ENCODE assay signal across 9 mouse cellular contexts in the genomic region with DNA sequence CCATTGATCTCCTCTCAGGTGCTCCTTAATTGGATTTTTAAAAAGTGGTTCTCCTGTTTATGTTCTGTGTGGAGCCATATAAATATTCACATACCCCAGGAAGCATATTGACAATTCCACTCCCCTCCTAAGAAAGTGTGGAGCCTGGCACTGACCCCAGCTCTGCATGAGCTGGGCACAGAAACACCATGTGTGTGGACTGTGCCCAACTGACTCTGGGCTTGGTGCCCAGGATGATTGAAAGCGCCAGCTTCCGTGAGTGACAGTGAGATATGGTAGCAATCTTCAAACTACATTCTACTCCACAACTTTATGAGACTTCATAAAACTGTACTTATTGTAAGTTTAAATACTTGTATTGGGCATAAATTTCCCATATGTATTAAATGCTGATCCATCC. TPM values are rescaled to one million over a fixed set of nuclear protein-coding genes. Genes with fewer than 3 reads are reported as not detected.
DNase-seq lines count a peak whose midpoint lies in the region; ATAC-seq and TF ChIP-seq lines count a peak whose summit lies in the region.
"Had no signal": no experiment of that assay in that cellular context is flagged by ENCODE, and none has a peak within 500 bp of the region (broad histone marks: within the 10 kb centered on the region; RNA-seq: fewer than 3 reads in every experiment).

No protein-coding gene starts in this region.

- peak; percentile 31 to 54 for DNase-seq in layer of hippocampus, postnatal 14 days (ENCODE audit: low spot score in 2 of 2)
- no peak for DNase-seq in layer of hippocampus, adult 11-12 months (ENCODE audit: low spot score)
- DNase-seq in cerebellum, adult 11 months: peak; percentile 50
- DNase-seq in cerebellum, postnatal 36 days: peak; percentile 78
- DNase-seq in hindbrain, postnatal 0 days (ENCODE audit: low spot score): peak; percentile 80
- DNase-seq in testis, postnatal 14 days (ENCODE audit: low spot score): no peak
- DNase-seq in urinary bladder, postnatal 10 days (ENCODE audit: low spot score): no peak
- DNase-seq: liver, embryonic 13.5 days had no signal

- H3K9ac ChIP-seq in hindbrain, postnatal 0 days (replicated peaks; ENCODE audit: low read length): no peak overlapping the region
- H3K9ac ChIP-seq: embryonic facial prominence, embryonic 12.5 days; liver, embryonic 13.5 days had no signal

- no peaks in the 10 kb centered on the region for H3K9me3 ChIP-seq in hindbrain, postnatal 0 days (ENCODE audit: low read length)
- H3K9me3 ChIP-seq: embryonic facial prominence, embryonic 12.5 days; liver, embryonic 13.5 days had no signal

- H3K4me2 ChIP-seq in hindbrain, postnatal 0 days (ENCODE audit: low read depth, low read length): no peak overlapping the region
- H3K4me2 ChIP-seq: embryonic facial prominence, embryonic 12.5 days; liver, embryonic 13.5 days had no signal

- no peaks in the 10 kb centered on the region for H3K4me1 ChIP-seq in hindbrain, postnatal 0 days (ENCODE audit: insufficient read depth, low read length)
- H3K4me1 ChIP-seq: embryonic facial prominence, embryonic 12.5 days; liver, embryonic 13.5 days had no signal

- WGBS in hindbrain, postnatal 0 days: 53% methylated on average over 2 of the region's 2 CpGs

- H3K4me3 ChIP-seq in hindbrain, postnatal 0 days (ENCODE audit: low read length): no peak overlapping the region
- H3K4me3 ChIP-seq: embryonic facial prominence, embryonic 12.5 days; liver, embryonic 13.5 days had no signal

- no peaks in the 10 kb centered on the region for H3K36me3 ChIP-seq in hindbrain, postnatal 0 days (ENCODE audit: insufficient read depth, low read length)
- H3K36me3 ChIP-seq: embryonic facial prominence, embryonic 12.5 days; liver, embryonic 13.5 days had no signal

- H3K27me3 ChIP-seq in hindbrain, postnatal 0 days (ENCODE audit: insufficient read depth, low read length): no peaks in the 10 kb centered on the region
- H3K27me3 ChIP-seq: embryonic facial prominence, embryonic 12.5 days; liver, embryonic 13.5 days had no signal

- H3K27ac ChIP-seq in hindbrain, postnatal 0 days: no peak overlapping the region
- H3K27ac ChIP-seq: embryonic facial prominence, embryonic 12.5 days; liver, embryonic 13.5 days had no signal

- peak; percentile 70 for ATAC-seq in hindbrain, postnatal 0 days

- no peak for TF ChIP-seq CTCF in hindbrain, postnatal 0 days (IDR thresholded peaks at IDR 0.05; ENCODE audit: low read depth)

RNA-seq across cellular contexts. Expression of gene Heca, which starts 35.4 kb away (rescaled TPM):
- total RNA-seq in layer of hippocampus, postnatal 14 days (2021): 10 to 100 TPM; 28.0 to 33.0 TPM
- 29.3 and 32.4 TPM in 2 replicates for total RNA-seq in hindbrain, postnatal 0 days (2014; rRNA removed)
- 3.6 and 5.1 TPM in 2 replicates for polyA plus RNA-seq in hindbrain, postnatal 0 days (2015; fragmentation: Nextera tagmentation; extraction: Ambion mirVana)

RNA-seq across cellular contexts. Expression of gene Abracl, which starts 39.8 kb away (rescaled TPM):
- total RNA-seq in layer of hippocampus, postnatal 14 days (2021): 10 to 100 TPM; 24.9 to 31.0 TPM
- total RNA-seq in hindbrain, postnatal 0 days (2014; rRNA removed): 10.4 and 27.9 TPM in 2 replicates
- 55.9 and 60.6 TPM in 2 replicates for polyA plus RNA-seq in hindbrain, postnatal 0 days (2015; fragmentation: Nextera tagmentation; extraction: Ambion mirVana)

Comparison
In these comparisons a context has a peak if more than half of its experiments do, and no peak if none do; other contexts are left out.
1. DNase-seq: peak in layer of hippocampus, postnatal 14 days (2 of 2), cerebellum, adult 11 months (single experiment), cerebellum, postnatal 36 days (2 of 2) and hindbrain, postnatal 0 days (single experiment); none in layer of hippocampus, adult 11-12 months (single experiment), testis, postnatal 14 days (single experiment) and urinary bladder, postnatal 10 days (single experiment).